Mouse (Mus musculus) pancreas, adult 10 weeks (tissue): Measurements from ENCODE around the gene Tsg101. TPM values are rescaled to one million over a fixed set of nuclear protein-coding genes. Genes with fewer than 3 reads are reported as not detected.

ENCODE experiments used
- polyA plus RNA-seq: library from polyadenylated mRNA; stranded (reverse); fragments of 350-450 nt; fragmentation: Illumina TruSeq; extraction: RNeasy Lipid Tissue Mini Kit (QIAGEN cat#74804); gene quantifications from one replicate; pipeline ENCODE4 v1.2.3, GENCODE M21; 2015; ENCODE audit warnings: low read depth, low replicate concordance; ENCODE audit not compliant: insufficient read depth

Gene Tsg101
- 21.3 TPM for polyA plus RNA-seq

DNA sequence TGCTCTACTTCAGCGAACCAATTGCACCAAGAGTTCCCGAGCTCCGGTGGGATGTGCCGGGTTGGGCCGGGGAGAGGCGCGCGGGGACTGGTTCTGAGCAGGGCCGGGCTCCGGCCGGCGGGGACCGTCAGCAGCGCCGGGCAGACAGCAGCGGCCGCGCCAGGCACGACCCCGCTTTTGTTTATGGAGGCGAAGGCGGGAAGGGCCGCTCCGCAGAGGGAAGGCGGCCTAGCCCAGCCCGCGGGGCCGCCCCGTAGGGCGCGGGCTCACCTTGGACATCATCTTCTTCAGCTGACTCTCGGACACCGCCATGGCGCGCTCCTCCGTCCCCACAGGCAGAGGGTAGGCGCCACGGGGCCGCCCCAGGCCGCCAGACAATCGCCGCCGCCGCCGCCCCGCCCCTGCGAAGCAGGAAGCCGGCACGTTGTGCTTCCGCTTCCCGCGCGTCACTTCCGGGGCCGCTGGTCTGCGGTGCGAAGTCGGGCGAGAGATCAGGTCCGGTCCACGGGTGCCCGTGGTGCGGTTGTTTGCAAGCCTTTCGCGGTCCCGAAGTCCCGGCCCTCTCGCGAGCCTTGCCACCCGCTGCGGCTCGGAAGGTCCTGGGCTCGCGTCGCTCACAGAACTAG lies at the start of gene Tsg101:
Gene Tsg101 (minus strand): TSS at position 419 of the 626 bp plus-strand sequence.

DNA sequence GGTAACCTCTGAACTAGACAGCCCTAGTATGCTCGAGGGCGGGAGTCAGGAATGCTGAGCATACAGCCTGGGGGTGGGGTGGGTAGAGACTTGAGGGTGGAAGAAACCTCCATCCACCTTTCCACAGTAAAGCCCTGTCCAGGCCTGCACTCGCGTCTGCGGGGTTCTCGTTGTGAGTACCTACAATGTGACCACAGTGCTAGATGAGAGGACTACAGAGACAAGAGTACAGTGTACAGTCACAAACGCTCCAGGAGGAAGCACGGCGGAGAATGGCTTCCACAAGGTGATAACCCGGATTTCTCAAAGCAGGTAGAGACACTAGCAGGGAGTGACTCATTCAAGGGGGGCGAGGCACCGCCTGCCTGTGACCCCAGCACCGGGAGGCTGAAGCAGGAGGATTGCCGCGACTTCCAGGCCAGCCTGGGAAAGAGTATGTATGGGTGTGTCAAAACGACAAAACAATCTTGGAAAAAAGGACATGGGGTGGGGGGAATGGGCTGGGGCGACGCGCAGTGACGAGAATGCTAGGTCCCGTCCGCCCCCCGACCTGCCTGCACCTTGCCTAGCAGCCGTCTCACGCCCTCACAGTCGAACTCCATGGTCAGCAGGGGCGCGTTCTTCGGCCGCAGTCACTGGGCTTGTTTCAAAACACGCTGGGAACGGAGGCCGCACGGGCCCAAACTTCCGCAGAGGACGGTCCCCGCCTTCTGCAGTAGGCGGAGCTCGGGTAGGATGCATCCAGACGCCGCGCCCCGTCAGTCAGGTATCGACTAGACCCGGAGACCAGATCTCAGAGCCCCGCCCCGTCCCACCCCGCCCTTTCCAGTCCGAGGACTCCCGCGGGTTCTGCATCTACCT lies 38.3 kb upstream of the Tsg101 start, which contains the start of gene Uevld:
Gene Uevld (minus strand): TSS at position 697 of the 861 bp plus-strand sequence.

GRCm38 (mm10) chr7:46860996-46861395 lies 58.8 kb downstream of the Tsg101 start, which contains the start of gene Ldhc:
Gene Ldhc (plus strand): TSS chr7:46861203.

DNA sequence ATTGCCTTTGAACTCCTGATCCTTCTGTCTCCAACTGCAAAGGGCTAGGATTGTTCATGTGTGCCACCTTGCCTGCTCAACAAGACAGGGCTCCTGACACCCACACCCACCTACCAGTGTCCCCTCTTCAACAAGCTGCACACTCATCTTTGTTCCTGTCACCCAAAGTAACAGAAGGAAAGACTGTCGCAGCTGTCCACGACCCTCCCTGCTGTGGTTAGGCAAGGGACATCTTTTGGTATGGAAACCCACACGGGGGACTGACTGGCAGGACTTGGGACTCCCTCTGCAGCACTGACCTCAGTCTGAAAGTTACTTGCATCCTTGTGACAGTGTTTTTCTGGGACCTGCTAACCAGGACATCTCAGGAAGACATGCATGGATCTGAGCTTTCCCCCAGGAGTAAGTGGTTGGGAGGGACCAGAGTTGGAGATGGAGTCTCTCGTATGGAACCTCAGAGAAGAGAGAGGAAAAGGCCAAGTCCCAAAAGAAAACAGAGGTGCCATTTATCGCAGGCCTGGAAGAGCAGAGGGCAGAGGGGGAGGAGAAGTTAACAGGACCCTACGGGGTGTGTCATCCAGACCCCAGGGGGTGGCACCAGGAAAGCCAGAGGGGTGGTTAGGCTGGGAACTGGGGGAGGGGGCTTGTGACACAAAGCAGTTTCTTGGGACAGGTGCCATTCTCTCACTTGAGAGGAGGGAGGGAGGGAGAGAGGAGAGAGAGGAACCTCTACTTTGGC lies 78.8 kb downstream of the Tsg101 start, which contains the start of gene Ldha:
Gene Ldha (plus strand): TSS at position 689 of the 739 bp plus-strand sequence.

Other genes starting within 250 kb of the Tsg101 start
- not detected for gene Tph1, start 247.4 kb downstream of the Tsg101 start, polyA plus RNA-seq
- 1.6 TPM for gene Saal1, start 209.3 kb downstream of the Tsg101 start, polyA plus RNA-seq
- 4.4 TPM for gene Saa3, start 204.3 kb downstream of the Tsg101 start, polyA plus RNA-seq
- gene Saa4, start 187.4 kb downstream of the Tsg101 start, polyA plus RNA-seq, result not detected
- gene Saa1, start 177.0 kb downstream of the Tsg101 start, polyA plus RNA-seq, result not detected
- gene Saa2, start 168.2 kb downstream of the Tsg101 start, polyA plus RNA-seq, result not detected
- gene Hps5, start 123.9 kb downstream of the Tsg101 start, polyA plus RNA-seq, result 8.7 TPM
- gene Gtf2h1, start 123.9 kb downstream of the Tsg101 start, polyA plus RNA-seq, result 6.1 TPM
- 36.2 TPM for gene Ldha, start 78.5 kb downstream of the Tsg101 start, polyA plus RNA-seq
- not detected for gene Ldhc, start 58.8 kb downstream of the Tsg101 start, polyA plus RNA-seq
- gene Uevld, start 38.6 kb upstream of the Tsg101 start, polyA plus RNA-seq, result 1.8 TPM
- gene Gm9999, start 63.6 kb upstream of the Tsg101 start, polyA plus RNA-seq, result not detected
- 3.0 TPM for gene Spty2d1, start 88.4 kb upstream of the Tsg101 start, polyA plus RNA-seq
- 1.8 TPM for gene Tmem86a, start 130.6 kb upstream of the Tsg101 start, polyA plus RNA-seq
- gene Ptpn5, start 213.7 kb upstream of the Tsg101 start, polyA plus RNA-seq, result not detected